Mouse (Mus musculus) erythroid progenitor cell, adult 5-6 weeks (primary cell): ENCODE measurements around the gene Slfn9. TPM values are rescaled to one million over a fixed set of nuclear protein-coding genes. Genes with fewer than 3 reads are reported as not detected.

Source experiments
- total RNA-seq, 2 experiments: library from RNA; stranded (forward) in 1 of 2; stranded (reverse) in 1 of 2; fragments of 150-400 nt in 1 of 2; fragments of 186-747, 209-891 nt in 1 of 2; gene quantifications; 2 replicates each; pipeline versions ENCODE4 v1.2.3 to v1.2.4; 2015 to 2017; ENCODE audit warnings: low replicate concordance in 2 of 2

Gene Slfn9
- total RNA-seq, 2 experiments from 2014 or later, result 6.1 to 10.1 TPM

Other genes starting within 250 kb of the Slfn9 start
- gene Cct6b, start 227.5 kb downstream of the Slfn9 start, total RNA-seq (2015; ENCODE audit: low replicate concordance), result not detected in 2 replicates
- not detected in 2 replicates for gene Cct6b, start 227.5 kb downstream of the Slfn9 start, total RNA-seq (2017; ENCODE audit: low replicate concordance)
- gene Zfp830, start 227.5 kb downstream of the Slfn9 start, total RNA-seq (2015; ENCODE audit: low replicate concordance), result 18.4 and 22.3 TPM in 2 replicates
- 21.9 and 31.1 TPM in 2 replicates for gene Zfp830, start 227.5 kb downstream of the Slfn9 start, total RNA-seq (2017; ENCODE audit: low replicate concordance)
- 2.1 and 6.8 TPM in 2 replicates for gene Lig3, start 210.7 kb downstream of the Slfn9 start, total RNA-seq (2015; ENCODE audit: low replicate concordance)
- gene Lig3, start 210.7 kb downstream of the Slfn9 start, total RNA-seq (2017; ENCODE audit: low replicate concordance), result 1.4 and 6.3 TPM in 2 replicates
- gene Rffl, start 120.6 kb downstream of the Slfn9 start, total RNA-seq (2015; ENCODE audit: low replicate concordance), result 57.4 and 59.5 TPM in 2 replicates
- 78.4 and 78.7 TPM in 2 replicates for gene Rffl, start 120.6 kb downstream of the Slfn9 start, total RNA-seq (2017; ENCODE audit: low replicate concordance)
- 2.9 and 5.9 TPM in 2 replicates for gene Rad51d, start 101.2 kb downstream of the Slfn9 start, total RNA-seq (2015; ENCODE audit: low replicate concordance)
- 4.4 and 4.5 TPM in 2 replicates for gene Rad51d, start 101.2 kb downstream of the Slfn9 start, total RNA-seq (2017; ENCODE audit: low replicate concordance)
- not detected in 2 replicates for gene Fndc8, start 99.7 kb downstream of the Slfn9 start, total RNA-seq (2015; ENCODE audit: low replicate concordance)
- not detected in 2 replicates for gene Fndc8, start 99.7 kb downstream of the Slfn9 start, total RNA-seq (2017; ENCODE audit: low replicate concordance)
- gene Nle1, start 83.4 kb downstream of the Slfn9 start, total RNA-seq (2015; ENCODE audit: low replicate concordance), result 2.5 and 7.1 TPM in 2 replicates
- gene Nle1, start 83.4 kb downstream of the Slfn9 start, total RNA-seq (2017; ENCODE audit: low replicate concordance), result 1.1 and 2.6 TPM in 2 replicates
- not detected in 2 replicates for gene Unc45b, start 81.3 kb downstream of the Slfn9 start, total RNA-seq (2015; ENCODE audit: low replicate concordance)
- not detected in 2 replicates for gene Unc45b, start 81.3 kb downstream of the Slfn9 start, total RNA-seq (2017; ENCODE audit: low replicate concordance)
- gene Slfn5, start 40.5 kb downstream of the Slfn9 start, total RNA-seq (2015; ENCODE audit: low replicate concordance), result 4.6 and 7.6 TPM in 2 replicates
- 4.5 and 5.5 TPM in 2 replicates for gene Slfn5, start 40.5 kb downstream of the Slfn9 start, total RNA-seq (2017; ENCODE audit: low replicate concordance)
- gene Slfn8, start 29.0 kb upstream of the Slfn9 start, total RNA-seq (2015; ENCODE audit: low replicate concordance), result 6.5 and 22.2 TPM in 2 replicates
- gene Slfn8, start 29.0 kb upstream of the Slfn9 start, total RNA-seq (2017; ENCODE audit: low replicate concordance), result 2.9 and 4.7 TPM in 2 replicates
- gene Slfn2, start 73.3 kb upstream of the Slfn9 start, total RNA-seq (2015; ENCODE audit: low replicate concordance), result 32.1 and 39.4 TPM in 2 replicates
- gene Slfn2, start 73.3 kb upstream of the Slfn9 start, total RNA-seq (2017; ENCODE audit: low replicate concordance), result 40.9 and 43.8 TPM in 2 replicates
- 4.2 and 22.3 TPM in 2 replicates for gene Slfn1, start 125.0 kb upstream of the Slfn9 start, total RNA-seq (2015; ENCODE audit: low replicate concordance)
- gene Slfn1, start 125.0 kb upstream of the Slfn9 start, total RNA-seq (2017; ENCODE audit: low replicate concordance), result 6.9 and 12.3 TPM in 2 replicates
- 21.3 and 75.9 TPM in 2 replicates for gene Slfn4, start 183.4 kb upstream of the Slfn9 start, total RNA-seq (2015; ENCODE audit: low replicate concordance)
- 4.2 and 12.1 TPM in 2 replicates for gene Slfn4, start 183.4 kb upstream of the Slfn9 start, total RNA-seq (2017; ENCODE audit: low replicate concordance)
- gene Slfn3, start 199.5 kb upstream of the Slfn9 start, total RNA-seq (2015; ENCODE audit: low replicate concordance), result 5.0 and 19.3 TPM in 2 replicates
- 12.3 and 35.9 TPM in 2 replicates for gene Slfn3, start 199.5 kb upstream of the Slfn9 start, total RNA-seq (2017; ENCODE audit: low replicate concordance)